Mouse (Mus musculus): ENCODE results near the gene Slc45a1.

Gene Slc45a1

DNA sequence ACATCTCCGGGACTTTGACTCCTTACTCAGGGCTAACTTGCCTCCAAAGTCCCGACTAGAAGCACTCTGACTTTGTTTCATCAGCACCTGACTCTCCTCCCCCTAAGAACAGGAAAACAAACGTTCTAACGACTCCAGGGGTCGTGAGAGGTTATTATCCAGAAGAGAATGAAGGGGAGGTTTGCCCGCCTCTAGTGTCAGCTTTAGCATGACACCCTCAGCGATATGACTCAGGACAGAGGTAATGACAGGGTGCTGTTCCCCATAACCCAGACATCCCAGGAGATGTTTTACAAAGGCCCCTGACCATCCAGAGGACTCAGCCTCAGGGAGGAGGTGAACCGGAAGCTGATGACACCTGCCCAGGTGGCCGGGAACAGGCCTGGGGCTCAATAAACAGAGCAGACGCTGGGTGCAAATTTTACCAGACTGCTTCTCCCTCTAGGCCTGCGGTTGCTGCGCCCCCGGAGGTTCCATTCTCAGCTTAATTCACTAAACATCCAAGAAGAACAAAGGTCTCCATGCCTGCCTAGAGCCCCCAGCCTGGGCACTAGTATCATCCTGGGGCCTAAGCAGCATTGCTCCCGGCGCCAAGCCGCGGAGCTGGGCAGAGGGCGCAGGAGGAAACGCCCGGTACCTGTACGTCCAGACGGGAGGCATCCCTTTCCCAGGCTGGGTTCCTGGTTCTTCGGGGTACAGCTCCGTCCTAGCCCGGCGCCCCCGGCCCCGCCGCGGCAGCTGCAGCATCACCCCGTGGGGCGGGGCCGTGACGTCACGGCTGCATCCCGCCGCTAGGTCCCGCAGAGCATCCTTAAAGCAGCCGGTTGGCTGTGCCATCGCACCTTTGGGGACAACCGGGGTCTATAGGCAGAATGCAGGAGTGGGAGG, at the start of gene Slc45a1:
Slc45a1 (minus strand) TSS at position 785 of the 888 bp plus-strand sequence.
- DNase-seq (ENCODE audit: low read depth, low spot score), result no peak

DNA sequence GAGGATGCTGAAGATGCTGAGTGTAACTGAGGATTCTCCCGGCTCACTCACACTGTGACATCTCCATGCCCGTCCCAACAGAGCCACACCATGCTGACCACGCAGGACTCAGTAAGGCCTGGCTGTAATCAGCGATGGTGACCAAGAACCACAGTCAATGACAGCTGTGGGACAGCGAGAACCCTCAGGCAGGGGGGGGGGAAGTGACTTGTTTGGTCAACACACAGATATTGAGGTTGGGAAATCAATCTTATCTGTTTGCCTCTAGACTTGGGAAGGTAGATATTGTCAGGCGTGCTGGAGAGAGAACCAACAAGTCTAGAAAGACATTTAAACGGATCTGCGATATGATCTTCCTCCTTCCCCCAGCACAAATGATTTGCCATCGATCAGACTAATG, 48.9 kb upstream of the Slc45a1 start:
- DNase-seq (ENCODE audit: low read depth, low spot score), result no peak

DNA sequence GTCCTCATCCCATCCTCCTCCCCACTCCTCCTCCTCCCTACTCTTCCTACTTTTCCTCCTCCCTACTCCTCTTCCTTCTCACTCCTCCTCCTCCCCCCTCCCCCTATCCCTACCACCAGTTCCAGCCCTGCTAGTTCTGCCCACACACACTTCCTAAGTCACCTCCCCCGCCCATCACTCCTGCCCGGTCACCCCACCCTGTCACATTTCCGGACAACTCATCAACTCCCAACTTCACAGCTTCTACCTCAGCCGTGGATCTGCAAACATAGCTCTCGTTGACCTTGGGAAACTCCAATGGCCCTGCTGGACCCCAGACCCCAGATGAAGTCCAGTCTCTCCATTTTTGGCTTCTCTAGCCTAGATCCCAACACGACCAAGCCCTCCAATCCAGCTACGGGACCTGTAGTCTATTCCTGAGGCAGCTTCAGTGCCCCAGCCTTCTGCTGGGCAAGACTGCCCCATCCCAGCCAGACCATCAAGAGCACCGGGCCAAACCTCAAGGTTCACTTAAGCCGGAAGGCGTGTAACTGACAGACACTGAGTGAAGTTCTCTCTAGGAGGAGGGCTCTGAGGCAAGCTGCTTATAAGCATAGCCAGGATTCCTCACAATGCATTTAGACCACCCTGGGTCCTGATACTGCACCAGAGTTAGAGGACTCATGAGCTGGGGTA, 42.6 kb upstream of the Slc45a1 start:
- DNase-seq (ENCODE audit: low read depth, low spot score), result no peak

DNA sequence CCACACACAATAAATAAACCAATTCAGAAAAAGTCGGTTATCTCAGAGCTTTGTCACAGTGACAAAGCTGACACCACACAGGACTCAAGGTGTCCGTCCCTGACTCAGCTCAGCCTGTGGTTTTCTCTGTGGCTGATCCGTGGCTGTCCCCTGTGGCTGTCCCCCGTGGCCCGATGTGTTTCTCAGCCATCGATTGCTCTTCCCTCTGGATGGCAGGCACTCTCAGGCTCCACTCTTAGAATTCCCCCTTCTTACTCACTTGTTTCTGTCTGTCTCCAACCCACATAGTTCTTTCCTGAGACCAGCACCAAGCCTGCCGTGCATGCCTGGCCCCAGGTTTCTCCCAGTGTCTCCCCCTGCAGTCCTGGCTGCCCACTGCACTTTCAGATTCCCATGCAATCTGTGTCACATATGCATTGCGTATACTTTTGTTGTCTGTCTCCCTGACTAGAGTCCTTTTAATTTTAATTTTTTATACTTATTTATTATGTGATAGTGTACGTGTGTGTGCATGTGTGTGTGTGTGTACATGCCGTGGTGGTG, 41.0 kb upstream of the Slc45a1 start:
- no peak for DNase-seq (ENCODE audit: low read depth, low spot score)

DNA sequence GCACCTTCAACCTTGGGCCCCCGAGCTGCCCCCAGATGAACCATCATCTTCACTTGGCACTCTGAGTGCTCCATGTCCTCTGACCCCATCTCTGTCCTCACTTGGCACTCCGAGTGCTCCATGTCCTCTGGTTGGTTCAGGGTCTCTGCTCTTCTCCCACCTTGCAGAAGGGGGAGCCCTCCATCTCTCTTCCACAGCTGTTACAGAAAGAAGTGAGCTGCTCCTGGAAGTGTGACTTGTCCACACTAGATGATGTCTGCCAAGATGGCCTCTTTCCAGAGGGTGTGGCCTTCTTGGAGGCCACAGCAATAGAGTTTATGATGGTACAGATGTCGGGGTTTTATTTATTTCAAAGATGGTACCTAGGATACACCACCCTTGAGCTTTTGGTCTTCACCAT, 38.8 kb upstream of the Slc45a1 start:
- DNase-seq (ENCODE audit: low read depth, low spot score), result no peak

DNA sequence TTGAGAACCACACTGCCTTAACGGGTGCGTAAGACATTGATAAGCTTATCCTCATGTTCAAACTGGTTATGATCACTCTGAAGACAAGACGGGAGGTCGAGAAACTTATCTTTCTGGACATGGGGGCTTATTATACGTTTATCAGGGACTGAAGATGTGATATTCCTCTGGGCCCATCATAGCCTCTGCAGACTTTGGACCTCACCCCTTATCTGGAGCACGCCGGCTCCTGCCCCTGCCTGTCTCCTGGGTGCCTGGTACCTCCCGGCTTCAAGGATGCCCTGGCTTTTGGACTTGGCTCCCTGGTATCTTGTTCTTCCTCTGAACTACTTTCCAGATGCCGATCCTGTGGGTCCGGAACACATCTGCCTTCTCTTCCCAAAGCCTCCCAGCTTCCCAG, 37.6 kb upstream of the Slc45a1 start:
- no peak for DNase-seq (ENCODE audit: low read depth, low spot score)

DNA sequence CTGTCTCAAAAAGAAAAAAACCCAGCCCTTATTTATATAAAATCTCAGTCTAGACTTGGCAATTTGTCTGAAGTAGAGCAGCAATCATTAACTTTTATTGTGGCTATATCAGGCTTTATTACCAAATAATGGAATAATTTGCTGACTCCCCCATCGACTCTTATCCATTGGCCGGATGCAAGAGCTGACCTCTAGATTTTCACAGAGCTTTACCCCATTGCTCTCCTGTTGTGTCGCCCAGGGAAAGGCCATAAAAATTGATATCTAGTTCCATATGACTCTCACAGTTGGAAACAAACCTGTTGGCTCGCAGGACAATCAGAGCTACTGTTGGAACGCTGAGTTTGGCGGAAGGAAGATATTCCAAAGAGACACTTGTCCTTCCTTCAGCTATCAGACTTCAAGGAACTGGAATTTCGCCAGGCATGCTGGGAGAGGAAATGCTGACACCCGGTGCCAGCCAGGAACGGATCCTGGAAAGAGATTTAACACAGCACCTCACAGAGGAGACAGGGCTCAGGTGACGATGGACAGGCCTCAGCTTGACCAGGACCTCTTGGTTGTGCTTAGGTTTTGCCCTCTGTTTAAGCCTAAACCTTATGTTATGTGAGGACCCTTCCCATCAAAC, 35.3 kb upstream of the Slc45a1 start:
- no peak for DNase-seq (ENCODE audit: low read depth, low spot score)

DNA sequence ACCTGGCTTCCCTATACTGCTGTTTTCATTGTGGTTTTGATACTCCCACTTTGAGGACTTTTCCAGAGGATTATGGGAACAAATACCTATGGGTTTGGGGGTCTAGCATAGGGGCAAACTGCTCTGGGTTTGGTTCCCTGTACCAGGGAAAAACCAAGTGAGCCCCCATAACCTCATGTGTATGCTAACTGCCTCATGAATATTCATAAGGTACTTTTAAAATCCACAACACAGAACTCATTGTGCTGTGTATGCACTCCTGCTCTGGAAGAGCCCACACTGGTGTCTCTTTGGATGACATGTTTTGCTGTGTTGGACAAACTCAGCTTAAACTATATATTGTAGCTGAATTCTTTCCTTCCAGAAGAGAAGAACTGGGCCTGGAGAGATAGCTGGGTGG, 34.6 kb upstream of the Slc45a1 start:
- no peak for DNase-seq (ENCODE audit: low read depth, low spot score)

DNA sequence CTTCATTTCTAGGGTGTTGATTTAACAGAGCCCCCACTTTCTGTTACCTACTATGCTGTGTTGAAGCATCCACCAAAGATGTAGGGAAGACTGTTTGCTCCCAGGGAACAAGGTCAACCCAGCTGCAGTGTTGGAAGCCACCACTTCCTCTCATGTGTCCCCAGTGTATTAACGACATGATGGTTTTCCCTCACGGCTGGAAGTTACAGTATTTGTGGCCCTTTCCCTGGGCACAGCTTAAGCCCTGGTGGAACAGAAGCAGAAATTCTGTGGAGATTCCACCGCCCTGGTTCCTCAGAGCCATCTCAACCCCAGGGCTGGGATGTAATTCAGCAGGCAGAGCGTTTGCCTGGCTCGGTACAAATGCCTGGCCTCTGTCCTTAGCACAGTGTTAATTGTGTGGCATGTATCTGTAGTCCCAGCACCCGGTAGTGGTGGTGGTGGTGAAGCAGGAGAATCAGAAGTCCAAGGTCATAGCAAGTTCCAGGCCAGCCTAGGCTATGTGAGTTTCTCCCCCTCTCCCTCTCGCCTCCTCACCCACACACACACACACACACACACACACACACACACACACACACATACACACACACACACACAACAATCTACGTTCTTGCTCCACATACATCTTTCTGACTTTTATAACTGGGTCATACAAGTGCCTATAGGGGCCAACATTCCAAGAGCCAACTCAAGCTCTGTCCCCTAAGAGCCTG, 34.0 kb upstream of the Slc45a1 start:
- no peak for DNase-seq (ENCODE audit: low read depth, low spot score)

DNA sequence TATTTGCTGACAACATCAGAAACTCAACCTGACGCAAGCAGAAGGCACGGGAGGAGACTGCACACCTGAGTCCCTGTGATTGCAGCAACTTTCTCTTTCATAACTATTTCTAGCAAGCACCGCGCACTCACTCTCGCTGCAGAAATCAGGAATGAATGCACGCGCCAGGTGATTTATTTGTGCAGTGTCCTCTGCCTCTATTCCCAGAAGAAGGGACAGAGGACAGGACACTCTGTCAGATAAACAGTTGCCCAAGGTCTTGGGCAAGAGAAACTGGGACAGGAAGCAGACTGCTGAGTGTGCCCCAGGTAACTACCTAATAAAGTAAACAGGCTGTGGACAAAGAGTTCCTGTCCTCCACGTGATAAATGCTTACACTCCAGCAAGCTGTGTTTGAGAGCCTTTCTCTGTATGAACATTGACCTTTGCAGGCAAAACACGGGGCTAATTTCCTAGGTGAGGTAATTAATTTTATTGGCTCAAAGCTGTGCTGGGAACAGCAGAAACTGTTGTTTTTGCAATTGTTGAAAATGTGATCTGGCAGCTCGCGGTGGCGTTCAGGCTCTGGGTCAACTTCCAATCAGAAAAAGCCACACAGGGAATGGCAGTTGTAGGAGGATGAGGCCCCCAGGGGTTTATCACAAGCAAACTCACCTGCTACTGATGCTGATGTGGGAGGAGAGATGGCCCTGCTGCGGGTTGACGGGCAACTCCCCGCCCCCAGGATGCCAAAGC, 33.2 kb upstream of the Slc45a1 start:
- DNase-seq (ENCODE audit: low read depth, low spot score), result peak; percentile 38

DNA sequence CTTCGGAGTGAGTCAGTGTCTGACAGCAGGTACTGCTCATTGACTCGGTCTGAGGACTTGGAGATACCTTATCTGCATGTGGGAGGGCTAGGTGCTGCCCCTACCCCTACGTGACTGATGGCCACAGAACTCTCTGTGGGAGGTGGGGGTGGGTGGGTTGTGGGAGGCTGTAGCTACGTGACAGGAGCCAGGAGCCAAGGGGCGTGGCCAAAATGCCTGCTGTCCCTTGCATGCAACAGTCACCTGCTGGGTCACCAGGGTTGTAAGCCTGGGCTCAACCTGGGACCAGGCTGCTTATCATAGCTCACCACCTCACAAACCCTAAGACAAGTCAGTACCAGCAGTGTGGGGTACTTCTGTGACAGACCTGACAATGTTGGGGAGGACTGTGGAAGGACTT, 28.4 kb upstream of the Slc45a1 start:
- no peak for DNase-seq (ENCODE audit: low read depth, low spot score)

DNA sequence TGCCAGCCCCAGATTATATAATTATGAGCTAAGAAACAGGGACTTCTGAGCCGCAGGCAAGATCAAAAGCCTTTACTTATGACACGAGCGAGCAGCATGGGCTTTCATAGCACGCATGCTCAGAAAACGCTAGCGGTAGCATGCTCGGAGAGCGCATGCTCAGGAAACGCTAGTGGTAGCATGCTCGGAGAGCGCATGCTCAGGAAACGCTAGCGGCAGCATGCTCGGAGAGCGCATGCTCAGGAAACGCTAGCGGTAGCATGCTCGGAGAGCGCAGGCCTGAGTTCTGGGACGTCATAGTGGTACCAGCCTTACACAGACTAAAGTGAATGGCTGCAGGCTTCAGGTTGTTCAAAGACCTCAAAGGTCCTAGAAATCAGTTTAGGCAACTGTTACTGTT, 26.8 kb upstream of the Slc45a1 start:
- no peak for DNase-seq (ENCODE audit: low read depth, low spot score)

DNA sequence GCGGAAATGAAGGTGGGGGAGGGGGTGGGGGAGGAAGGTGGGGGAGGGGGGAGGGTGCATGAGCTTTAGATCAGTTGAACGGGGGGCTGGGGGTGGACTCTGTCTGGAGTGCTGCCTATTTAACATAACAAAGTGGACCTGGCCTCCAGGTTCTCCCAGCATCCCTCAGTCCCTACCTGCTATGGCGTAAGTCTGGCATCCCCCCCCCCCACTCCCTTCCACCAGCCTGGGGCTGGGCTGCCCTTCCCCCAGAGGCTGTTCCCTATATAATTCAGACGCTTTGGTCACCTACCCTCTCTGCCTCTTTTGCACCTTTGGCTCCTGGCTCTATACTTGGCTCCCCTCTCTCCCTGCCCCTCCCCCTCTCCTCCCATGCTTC, 25.9 kb upstream of the Slc45a1 start:
- no peak for DNase-seq (ENCODE audit: low read depth, low spot score)

DNA sequence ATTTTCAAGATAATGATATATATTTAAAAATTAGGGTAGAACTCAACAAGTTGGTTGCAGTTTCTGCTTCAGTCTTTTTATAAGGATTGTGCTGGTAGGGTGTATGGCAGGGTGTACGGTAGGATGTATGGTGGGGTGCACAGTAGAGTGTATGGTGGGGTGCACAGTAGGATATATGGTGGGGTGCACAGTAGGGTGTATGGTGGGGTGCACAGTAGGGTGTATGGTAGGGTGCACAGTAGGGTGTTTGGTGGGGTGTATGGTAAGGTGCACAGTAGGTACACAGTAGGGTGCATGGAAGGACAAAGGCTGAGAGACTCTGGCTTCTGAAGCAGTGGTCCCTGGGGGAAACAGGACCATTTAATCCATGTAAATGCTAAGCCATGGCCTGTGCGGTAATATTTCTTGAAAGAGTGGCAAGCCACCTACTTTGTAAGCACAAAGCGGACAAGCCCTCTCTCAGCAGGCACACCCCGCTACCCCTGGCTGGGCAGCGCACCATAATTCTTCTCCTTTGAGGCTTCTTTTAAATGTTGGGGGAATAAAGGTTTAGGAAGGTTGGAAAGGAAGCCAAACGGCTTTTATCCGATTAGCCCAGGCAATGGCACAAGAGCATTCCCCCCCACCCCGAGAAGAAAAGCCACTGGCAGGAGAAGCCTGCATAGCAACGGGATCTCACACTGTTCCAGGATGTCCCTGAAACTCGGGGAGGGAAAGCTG, 25.3 kb upstream of the Slc45a1 start:
- DNase-seq (ENCODE audit: low read depth, low spot score), result no peak

DNA sequence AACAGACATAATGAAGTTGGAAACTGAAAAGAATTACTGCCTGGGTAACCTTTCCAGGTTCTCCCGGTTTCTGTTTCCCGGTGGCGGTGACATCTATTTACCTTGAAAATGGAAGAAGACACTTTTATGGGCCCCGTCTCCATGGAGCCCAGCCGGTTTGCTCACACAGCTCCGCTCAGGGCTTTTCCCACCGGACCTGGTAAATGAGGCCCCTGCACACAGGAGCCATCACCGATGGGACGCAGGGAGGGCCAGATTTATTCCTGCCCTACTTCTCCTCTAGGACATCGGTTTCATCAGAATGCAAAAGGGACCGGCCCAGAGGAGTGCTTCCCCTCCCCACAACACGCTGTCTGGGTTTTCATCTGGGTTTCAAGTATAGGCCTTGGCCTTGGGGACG, 24.1 kb upstream of the Slc45a1 start:
- DNase-seq (ENCODE audit: low read depth, low spot score), result no peak

DNA sequence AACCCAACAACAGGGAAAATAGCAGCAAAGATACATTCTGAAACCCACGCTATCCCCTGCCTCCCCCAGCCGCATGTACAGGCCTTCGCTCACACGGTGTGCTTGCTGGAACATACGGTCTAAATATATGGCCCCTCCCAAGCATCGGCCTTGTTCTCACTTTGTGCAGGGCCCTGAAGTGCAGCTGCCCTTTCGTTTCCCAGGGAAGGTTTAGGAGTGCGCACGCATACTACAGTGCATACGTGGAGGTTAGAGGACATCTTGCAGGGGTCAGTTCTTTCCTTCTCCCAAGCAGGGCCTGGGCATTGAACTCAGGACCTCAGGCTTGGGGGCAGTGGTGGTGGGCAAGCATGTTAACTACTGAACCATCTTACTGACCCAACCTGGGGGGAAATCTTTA, 23.3 kb upstream of the Slc45a1 start:
- no peak for DNase-seq (ENCODE audit: low read depth, low spot score)

DNA sequence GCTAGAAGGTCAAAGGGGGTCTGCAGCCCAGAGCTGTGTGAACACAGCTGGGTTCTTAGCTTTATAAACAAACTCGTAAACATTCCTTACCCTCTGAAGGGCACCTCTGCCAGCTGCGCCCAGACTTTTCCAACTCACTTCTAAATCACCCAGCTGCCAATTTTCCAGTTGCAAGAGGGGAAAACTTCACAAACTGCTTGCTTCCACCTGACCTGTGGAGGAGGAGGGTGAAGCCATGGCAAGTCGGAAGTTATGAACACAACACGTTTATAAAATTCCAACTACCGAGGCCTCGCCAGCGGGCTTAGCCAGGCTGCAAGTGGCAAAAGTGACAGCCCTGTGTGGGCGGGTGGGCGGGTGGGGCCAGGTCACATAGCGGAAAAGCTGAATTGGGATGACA, 13.8 kb upstream of the Slc45a1 start:
- DNase-seq (ENCODE audit: low read depth, low spot score), result no peak

DNA sequence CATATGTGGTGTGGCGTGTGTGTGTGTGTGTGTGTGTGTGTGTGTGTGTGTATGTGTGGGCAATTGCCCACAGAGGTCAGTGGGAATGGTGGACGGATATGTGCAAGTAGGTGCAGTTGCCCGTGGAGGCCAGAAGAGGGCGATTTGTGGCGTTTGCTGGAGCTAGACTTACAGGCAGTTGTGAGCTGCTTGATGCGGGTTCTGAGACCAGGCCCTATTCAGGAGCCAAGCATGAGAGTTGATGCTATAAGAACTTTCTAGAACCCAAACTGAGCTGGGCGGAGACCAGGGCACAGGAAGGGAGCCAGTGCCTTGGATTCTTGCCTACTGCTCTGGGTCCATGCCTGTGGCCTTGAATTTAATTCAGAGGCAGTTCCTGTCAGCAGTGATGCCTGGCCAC, 12.8 kb upstream of the Slc45a1 start:
- no peak for DNase-seq (ENCODE audit: low read depth, low spot score)

DNA sequence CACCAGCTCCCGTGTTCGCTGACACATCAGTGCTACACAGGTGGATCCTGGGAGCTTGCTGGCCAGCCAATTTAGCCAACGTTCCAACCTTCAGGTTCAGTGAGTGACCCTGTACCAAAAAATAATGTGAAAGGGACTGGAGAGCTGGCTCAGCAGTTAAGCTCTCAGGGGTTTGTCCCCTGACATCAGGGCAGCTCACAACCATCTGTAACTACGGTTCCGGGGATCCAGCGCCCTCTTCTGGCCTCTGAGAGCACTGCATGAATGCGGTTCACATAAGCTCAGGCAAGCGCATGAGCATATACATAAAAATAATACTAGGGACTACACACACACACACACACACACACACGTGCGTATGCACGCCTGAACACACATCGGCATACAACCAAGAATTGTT, 11.2 kb upstream of the Slc45a1 start:
- DNase-seq (ENCODE audit: low read depth, low spot score), result peak; percentile 48

DNA sequence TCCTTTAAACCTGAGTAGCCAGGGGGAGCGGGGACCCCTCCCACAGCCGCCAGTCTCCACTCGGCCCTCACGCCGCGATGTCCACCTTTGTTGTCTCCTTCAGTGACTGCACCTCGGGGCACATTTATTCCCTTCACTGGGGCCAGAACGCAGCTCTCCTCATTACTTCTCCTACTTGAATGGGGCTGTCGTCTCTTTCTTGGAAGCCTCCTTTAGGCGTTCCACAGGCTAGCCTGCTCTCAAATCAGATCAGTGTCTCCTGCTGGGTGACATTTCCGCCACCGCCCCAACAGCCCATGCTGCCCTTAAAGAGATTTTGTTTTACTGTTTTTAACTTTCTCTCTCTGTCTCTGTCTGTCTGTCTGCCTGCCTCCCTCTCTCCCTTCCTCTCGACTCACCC, 9.9 kb upstream of the Slc45a1 start:
- DNase-seq (ENCODE audit: low read depth, low spot score), result no peak
